Mouse (Mus musculus) spleen, postnatal 14 days (tissue): ENCODE data around the gene Tmem254c.
"Not testable (repeated sequence)": the region's sequence is repeated elsewhere in the genome, so short reads cannot be mapped to it uniquely, and the experiment has no call there.

Source experiments
- DNase-seq, 2 experiments: peaks; one replicate each; pipeline ENCODE4 v3.0.0; 2021 to 2022; ENCODE audit warnings: low spot score in 2 of 2

Tmem254c gene

GRCm38 (mm10) chr14:26067325-26067633 is at the start of gene Tmem254c:
Gene Tmem254c, minus strand, starts transcription at chr14:26067355.
- DNase-seq: not testable (repeated sequence)

GRCm38 (mm10) chr14:26097622-26098021 is 30.5 kb upstream of the Tmem254c start:
- not testable (repeated sequence) for DNase-seq

GRCm38 (mm10) chr14:26081997-26082396 is 14.8 kb upstream of the Tmem254c start, which contains the start of gene Cphx3:
Gene Cphx3, plus strand, starts transcription at chr14:26082297.
- DNase-seq: not testable (repeated sequence)

GRCm38 (mm10) chr14:26081216-26081615 is 14.1 kb upstream of the Tmem254c start, which contains the start of gene Cphx2:
Gene Cphx2, plus strand, starts transcription at chr14:26081516.
- not testable (repeated sequence) for DNase-seq

- not testable (repeated sequence) for DNase-seq
These were observed 9.7 kb upstream of the Tmem254c start for GRCm38 (mm10) chr14:26076620-26077390.

GRCm38 (mm10) chr14:26066574-26067324 is 406 bp downstream of the Tmem254c start:
- not testable (repeated sequence) for DNase-seq

- not testable (repeated sequence) for DNase-seq
These were observed 7.8 kb downstream of the Tmem254c start for GRCm38 (mm10) chr14:26059362-26059761.

GRCm38 (mm10) chr14:26058184-26058583 is 9.0 kb downstream of the Tmem254c start:
- DNase-seq: not testable (repeated sequence)

GRCm38 (mm10) chr14:26048767-26049166 is 18.4 kb downstream of the Tmem254c start:
- DNase-seq: not testable (repeated sequence)

- DNase-seq: not testable (repeated sequence)
These were observed 20.1 kb downstream of the Tmem254c start for GRCm38 (mm10) chr14:26047026-26047425.

GRCm38 (mm10) chr14:26045007-26045406 is 22.1 kb downstream of the Tmem254c start:
- not testable (repeated sequence) for DNase-seq

GRCm38 (mm10) chr14:26042611-26043010 is 24.5 kb downstream of the Tmem254c start, which contains the start of gene Gm9780:
Gene Gm9780, minus strand, starts transcription at chr14:26042711.
- not testable (repeated sequence) for DNase-seq

- DNase-seq: not testable (repeated sequence)
These were observed 31.7 kb downstream of the Tmem254c start for GRCm38 (mm10) chr14:26035439-26035838.

- DNase-seq: not testable (repeated sequence)
These were observed 32.8 kb downstream of the Tmem254c start for GRCm38 (mm10) chr14:26034364-26034763.

- not testable (repeated sequence) for DNase-seq
These were observed 41.5 kb downstream of the Tmem254c start for GRCm38 (mm10) chr14:26025653-26026052.

GRCm38 (mm10) chr14:26022831-26023230 is 44.3 kb downstream of the Tmem254c start:
- not testable (repeated sequence) for DNase-seq

GRCm38 (mm10) chr14:26021555-26021954 is 45.6 kb downstream of the Tmem254c start:
- DNase-seq: not testable (repeated sequence)

- DNase-seq: not testable (repeated sequence)
These were observed 50.7 kb downstream of the Tmem254c start for GRCm38 (mm10) chr14:26016414-26016813.
